Mouse (Mus musculus) layer of hippocampus, adult 18-20 months (tissue): ENCODE data around the gene Stum. TPM values are rescaled to one million over a fixed set of nuclear protein-coding genes. Genes with fewer than 3 reads are reported as not detected.
"Not testable (repeated sequence)": the region's sequence is repeated elsewhere in the genome, so short reads cannot be mapped to it uniquely, and the experiment has no call there.

ENCODE experiments used
- DNase-seq, 2 experiments: peaks; one replicate each; pipeline ENCODE4 v3.0.0; 2022; ENCODE audit warnings: low spot score in 2 of 2
- total RNA-seq, 2 experiments: library from RNA; stranded (reverse); gene quantifications; 2 replicates each; pipeline ENCODE4 v1.2.3; 2021

Gene Stum
- total RNA-seq, 2 experiments from 2014 or later = 335 to 351 TPM

GRCm38 (mm10) chr1:180406336-180407035, 76.8 kb downstream of the Stum start:
- DNase-seq = no peak

DNA sequence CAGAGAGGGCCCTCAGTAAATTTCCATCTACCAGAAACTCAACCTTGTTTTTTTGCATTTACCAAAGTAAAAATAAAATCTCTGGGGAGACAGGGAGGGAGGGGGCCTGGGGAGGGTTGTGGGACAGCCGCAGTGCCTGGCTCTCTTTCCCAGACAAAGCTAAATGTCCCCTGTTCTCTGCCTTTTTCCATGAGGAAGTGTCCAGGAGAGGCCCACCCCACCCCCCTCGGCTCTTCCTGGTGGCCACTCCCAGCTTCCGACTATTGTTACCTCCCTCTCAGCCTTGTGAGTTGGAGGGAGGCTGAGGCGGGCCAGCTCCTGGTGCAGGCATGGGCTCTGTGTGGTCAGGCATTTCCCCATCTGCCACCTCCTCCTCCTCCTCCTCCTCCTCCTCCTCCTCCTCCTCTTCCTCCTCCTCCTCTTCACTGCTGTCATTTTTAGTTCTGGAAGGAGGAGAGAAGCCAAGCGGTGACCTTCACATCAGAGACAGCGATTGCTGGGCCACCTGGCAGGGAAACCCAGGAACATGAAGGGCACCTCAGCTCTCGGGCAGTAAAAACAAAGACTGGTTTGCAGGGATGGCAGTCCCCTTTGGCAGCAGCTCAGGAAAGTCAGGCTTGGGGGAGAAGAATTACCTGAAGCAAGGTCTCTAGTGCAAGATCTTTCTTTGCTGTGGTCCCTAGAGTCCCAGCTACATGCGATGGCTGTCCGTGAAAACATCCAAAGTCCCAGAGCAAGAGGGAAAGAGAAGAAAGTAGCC, 77.5 kb downstream of the Stum start:
- DNase-seq = no peak

DNA sequence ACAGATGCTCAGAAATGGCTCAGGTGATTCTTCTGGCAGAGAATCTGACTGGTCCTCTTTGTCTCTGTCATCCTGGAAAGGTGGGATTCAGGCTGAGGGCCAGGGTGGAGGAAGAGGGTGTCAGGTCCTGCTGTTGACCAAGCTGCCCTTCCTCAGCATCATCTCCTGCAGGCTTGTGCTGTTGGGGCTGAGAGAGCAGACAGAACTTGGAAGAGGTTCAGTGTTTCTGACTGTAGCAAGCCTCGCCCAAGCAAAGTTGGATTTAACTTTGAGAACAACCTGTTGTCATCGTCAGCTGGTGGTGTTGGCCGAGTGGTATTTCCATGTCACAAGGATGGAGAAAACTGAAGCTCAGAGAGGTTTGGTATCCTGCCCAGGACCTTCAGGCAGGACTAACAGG, 78.6 kb downstream of the Stum start:
- DNase-seq = no peak

DNA sequence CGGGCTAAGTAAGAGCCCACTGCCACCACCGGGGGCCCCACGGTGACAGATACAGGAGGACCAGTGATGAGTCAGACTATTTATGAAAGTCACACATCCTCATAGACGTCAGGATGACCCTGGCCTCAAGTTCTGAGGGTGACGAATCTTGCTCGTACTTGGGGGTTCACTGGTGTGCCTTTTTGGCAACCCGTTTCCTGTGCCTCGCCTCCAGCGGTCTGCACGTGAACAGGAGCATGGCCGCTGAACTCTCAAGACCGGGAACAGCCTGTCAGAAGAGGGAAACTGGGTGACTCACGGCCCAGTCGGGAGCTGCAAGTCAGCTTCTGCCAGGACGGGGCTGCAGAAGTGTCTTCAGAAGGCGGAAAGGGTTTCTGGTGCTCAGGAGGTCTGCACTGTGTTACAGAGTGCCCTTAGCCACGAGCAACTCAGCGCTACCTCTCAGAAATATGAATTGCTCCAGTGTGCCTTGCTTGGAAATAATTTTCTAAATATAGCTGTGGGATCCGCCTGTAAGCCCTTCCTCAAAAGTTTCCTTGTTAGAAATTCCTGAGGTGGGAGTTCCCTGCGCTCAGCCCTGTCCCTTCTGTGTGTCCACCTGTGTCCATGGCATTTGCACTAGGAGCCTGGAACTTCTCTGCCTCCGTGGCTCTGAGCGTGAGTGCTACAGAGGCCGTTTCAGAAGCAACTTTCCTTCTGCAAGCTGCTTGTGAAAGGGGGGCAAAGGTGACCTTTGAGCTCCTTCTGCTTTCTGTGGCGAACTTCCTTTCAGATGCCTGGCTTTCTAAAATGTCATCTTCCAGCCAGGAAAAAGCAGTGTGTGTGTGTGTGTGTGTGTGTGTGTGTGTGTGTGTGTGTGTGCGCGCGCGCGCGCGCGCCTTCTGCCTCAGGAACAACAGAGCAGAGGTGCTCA, 79.4 kb downstream of the Stum start:
- DNase-seq = peak in 1 of 2 experiments; percentile 5

- DNase-seq = no peak
Measured at GRCm38 (mm10) chr1:180403357-180403693, 80.0 kb downstream of the Stum start.

DNA sequence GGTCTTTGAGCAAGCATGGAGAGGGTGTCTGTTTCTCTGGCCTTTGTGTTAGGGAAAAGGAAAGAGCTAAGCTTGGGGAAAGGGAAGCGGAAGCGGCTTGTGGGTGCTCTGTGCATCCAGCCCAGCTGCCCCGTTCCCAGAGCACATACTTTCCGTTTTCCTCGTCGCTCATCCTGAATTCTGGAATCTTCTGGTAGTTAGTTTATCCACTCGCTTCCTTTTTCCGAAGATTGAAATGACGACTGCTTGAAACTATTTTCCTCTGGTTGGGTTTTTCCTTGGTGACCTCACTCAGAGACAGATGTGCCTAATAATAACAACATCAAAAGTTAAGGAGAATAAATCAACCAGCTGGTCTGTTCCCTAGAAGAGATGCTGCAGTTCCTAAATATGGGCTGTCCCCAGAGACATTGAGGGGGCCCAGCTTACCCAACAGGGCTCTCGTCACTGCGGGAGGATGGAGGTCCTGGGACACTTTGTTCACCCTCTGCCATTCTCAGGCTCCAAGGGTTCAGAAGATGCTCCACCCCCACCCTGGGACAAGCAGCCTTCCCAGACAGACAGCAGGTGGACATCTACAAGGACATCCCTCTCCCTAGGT, 80.7 kb downstream of the Stum start:
- no peak for DNase-seq

- DNase-seq = no peak
Measured at GRCm38 (mm10) chr1:180401725-180402124, 81.6 kb downstream of the Stum start.

GRCm38 (mm10) chr1:180400691-180401455, 82.4 kb downstream of the Stum start:
- DNase-seq = no peak

DNA sequence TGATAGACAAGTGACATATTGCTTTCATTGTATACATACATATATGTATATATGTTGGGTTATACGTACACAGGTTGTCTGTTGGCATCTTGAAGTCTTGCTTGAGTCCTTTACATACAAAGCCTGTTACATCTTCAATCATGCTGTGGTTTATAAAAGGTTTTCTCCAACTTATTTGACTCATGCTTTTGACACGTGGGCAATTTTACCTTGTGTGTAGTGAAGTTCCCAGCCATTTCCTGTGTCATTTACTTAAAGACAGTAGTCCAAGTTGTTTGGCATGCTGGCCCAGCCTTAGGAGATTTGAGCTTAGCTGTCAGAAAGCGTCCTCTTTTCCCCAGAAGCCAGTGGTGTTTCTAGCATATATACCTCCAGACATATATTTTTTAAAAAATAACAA, 84.9 kb downstream of the Stum start:
- no peak for DNase-seq

- no peak for DNase-seq
Measured at GRCm38 (mm10) chr1:180397734-180398133, 85.6 kb downstream of the Stum start.

DNA sequence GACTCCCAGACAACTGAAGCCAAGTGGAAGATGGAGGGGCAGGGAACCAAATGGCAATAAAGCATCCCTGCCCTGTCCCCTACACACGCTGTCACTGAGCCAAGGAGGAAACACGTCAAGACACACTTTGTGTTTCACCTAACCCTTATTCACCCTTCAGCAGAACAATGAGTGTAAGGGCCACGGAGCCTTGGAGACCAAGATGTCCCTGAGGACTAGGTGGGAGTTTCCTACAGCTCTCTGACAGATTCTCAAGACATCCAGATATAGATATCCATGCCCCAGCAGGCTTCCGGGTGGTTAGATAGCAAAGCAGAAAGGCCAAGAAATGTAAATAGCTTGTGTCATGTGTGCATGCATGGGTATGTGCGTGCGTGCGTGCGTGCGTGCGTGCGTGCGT, 89.4 kb downstream of the Stum start:
- no peak for DNase-seq

GRCm38 (mm10) chr1:180393017-180393797, 90.1 kb downstream of the Stum start:
- no peak for DNase-seq

GRCm38 (mm10) chr1:180392137-180392798, 91.0 kb downstream of the Stum start:
- no peak for DNase-seq

DNA sequence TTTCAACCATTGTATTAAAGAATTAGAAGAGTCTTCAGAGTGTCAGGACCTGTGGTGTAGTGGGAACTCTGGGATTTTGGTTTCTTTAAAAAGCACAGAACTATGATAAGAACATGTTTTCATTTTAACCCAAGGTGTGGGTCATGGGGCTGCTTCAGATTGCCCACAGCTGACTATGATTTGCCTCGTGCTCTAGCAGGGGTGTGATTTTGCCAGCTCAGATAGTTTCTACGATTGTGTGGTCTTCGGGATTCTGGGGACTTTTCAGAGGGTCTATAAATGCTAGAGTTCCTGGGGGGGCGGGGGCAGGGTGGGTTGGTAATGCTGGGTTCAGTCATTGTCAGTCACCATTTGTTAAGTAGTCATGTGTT, 91.7 kb downstream of the Stum start:
- DNase-seq = no peak

- DNase-seq = no peak
Measured at GRCm38 (mm10) chr1:180390746-180391574, 92.3 kb downstream of the Stum start.

- no peak for DNase-seq
Measured at GRCm38 (mm10) chr1:180390321-180390731, 93.0 kb downstream of the Stum start.

DNA sequence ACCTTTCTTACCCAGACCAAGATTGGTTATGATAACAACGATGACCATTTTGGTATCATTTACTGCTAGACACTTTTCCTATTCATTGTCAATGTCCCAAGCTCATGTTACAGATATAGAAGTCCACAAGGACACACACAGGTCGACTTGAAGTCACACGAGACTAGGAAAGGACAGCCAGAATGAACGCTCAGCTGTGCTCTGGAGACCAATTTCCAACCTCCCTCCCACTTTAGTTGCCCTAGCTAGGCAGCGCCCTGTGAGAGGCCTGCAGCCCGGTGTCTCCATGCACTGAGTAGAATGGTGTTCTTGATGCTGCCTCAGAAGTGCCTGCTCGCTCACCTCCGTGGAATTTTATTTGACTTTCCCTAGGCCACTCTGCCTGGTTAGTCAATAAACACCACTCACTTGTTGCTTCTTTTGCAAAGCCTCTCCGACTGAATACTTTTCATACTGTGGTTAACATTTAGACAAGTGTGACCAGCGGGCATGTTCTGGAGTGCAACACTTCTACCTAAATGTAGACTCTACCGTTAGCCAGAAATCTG, 94.0 kb downstream of the Stum start:
- DNase-seq = not testable (repeated sequence)

- DNase-seq = no peak
Measured at GRCm38 (mm10) chr1:180388481-180388880, 94.8 kb downstream of the Stum start.
